Mouse (Mus musculus) heart, adult 2 months (tissue): ENCODE data around the gene Tesk2.

Experiments
- CTCF ChIP-seq: fragments of 200-600 bp; IDR thresholded peaks from 2 replicates; pipeline ENCODE4 v1.8.1; 2022; ENCODE audit warnings: antibody characterized with exemption, mild to moderate bottlenecking, moderate library complexity
- EP300 ChIP-seq: fragments of 200-500 bp; IDR thresholded peaks from 2 replicates; pipeline ENCODE4 v1.6.1; 2011; ENCODE audit warnings: low read depth, low read length, control low read depth; ENCODE audit not compliant: insufficient read depth

GRCm38 (mm10) chr4:116679141-116679540 is 41.6 kb upstream of the Tesk2 start:
- no peak for TF ChIP-seq EP300
- no peak for TF ChIP-seq CTCF
